Mouse (Mus musculus): ENCODE measurements around the gene Polrmt. TPM values are rescaled to one million over a fixed set of nuclear protein-coding genes. Genes with fewer than 3 reads are reported as not detected.

Gene Polrmt
- total and polyA plus RNA-seq, 2 experiments = 7.7 to 42.4 TPM

DNA sequence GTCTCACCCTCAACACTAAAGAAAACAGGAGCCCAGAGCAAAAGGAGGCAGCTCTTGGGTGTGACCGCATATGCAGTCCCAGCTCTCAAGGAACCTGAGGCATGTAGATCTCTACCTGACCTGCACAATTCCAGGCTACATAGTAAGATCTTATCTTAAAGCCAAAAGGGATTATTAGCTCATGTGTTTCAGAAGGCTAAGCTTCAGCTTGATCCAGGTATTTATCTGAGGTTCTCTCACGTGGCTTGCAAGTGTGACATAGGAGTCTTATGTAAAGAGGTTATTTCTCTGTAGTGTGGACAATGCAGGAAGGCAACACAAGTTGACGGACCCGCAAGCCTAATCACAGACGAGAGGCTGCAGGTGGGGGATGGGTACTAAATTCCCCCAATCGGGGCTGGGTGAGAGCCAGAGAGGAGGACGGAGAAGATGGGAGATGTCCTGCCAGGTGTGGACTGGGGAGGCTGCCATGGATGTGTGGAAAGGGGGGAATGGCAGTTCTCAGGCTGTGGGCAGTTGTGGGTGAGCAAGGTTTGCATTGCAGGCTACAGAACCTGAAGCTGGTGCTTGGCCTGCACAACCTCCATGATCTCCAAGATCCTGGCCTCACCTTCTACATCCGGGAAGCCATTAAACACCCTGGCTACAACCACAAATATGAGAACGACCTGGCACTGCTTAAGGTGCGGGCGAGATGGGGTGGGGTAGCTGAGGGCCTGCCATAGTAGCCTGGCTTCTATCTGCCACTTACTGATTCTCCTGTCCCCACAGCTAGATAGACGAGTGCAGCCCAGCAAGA, 52.6 kb downstream of the Polrmt start:
- no peak for TF ChIP-seq CTCF (IDR thresholded peaks at IDR 0.05; ENCODE audit: low read depth, low read length)
- TF ChIP-seq POLR2A (IDR thresholded peaks at IDR 0.05; ENCODE audit: extremely low read depth, insufficient read depth, low read length) = no peak
- Histone ChIP-seq H3K27ac (replicated peaks; ENCODE audit: insufficient read depth, low read depth, low read length) (no peak overlapping the region), H3K4me3 (ENCODE audit: insufficient read depth, low read depth, low read length) (no peak overlapping the region), H3K9ac (ENCODE audit: low read depth, low read length) (no peak overlapping the region), H3K4me1 (ENCODE audit: control insufficient read depth, insufficient read depth, low read length) (peaks cover 9% of the 10 kb centered on the region), H3K36me3 (ENCODE audit: control insufficient read depth, insufficient read depth, low read length) (no peaks in the 10 kb centered on the region; the same call in 1 of the 2 replicates), H3K27me3 (ENCODE audit: control insufficient read depth, insufficient read depth, low read length) (no peaks in the 10 kb centered on the region), H3K79me2 (ENCODE audit: control insufficient read depth, insufficient read depth, low read length) (no peaks in the 10 kb centered on the region)
- DNase-seq (ENCODE audit: extremely low read depth, low read depth, low spot score) = no peak
- WGBS = 84% methylated on average over 12 of the region's 12 CpGs

GRCm38 (mm10) chr10:79691986-79692548, 54.3 kb downstream of the Polrmt start:
- Histone ChIP-seq H3K4me3 (ENCODE audit: insufficient read depth, low read depth, low read length) (no peak overlapping the region), H3K9ac (ENCODE audit: low read depth, low read length) (no peak overlapping the region), H3K27me3 (ENCODE audit: control insufficient read depth, insufficient read depth, low read length) (no peaks in the 10 kb centered on the region), H3K4me1 (ENCODE audit: control insufficient read depth, insufficient read depth, low read length) (peaks cover 9% of the 10 kb centered on the region), H3K79me2 (ENCODE audit: control insufficient read depth, insufficient read depth, low read length) (no peaks in the 10 kb centered on the region), H3K27ac (replicated peaks; ENCODE audit: insufficient read depth, low read depth, low read length) (no peak overlapping the region), H3K36me3 (ENCODE audit: control insufficient read depth, insufficient read depth, low read length) (peaks cover 2% of the 10 kb centered on the region; the same call in 1 of the 2 replicates)
- 98% methylated on average over 2 of the region's 2 CpGs for WGBS
- TF ChIP-seq CTCF (IDR thresholded peaks at IDR 0.05; ENCODE audit: low read depth, low read length) = no peak
- no peak for TF ChIP-seq POLR2A (IDR thresholded peaks at IDR 0.05; ENCODE audit: extremely low read depth, insufficient read depth, low read length)
- no peak for DNase-seq (ENCODE audit: extremely low read depth, low read depth, low spot score)

DNA sequence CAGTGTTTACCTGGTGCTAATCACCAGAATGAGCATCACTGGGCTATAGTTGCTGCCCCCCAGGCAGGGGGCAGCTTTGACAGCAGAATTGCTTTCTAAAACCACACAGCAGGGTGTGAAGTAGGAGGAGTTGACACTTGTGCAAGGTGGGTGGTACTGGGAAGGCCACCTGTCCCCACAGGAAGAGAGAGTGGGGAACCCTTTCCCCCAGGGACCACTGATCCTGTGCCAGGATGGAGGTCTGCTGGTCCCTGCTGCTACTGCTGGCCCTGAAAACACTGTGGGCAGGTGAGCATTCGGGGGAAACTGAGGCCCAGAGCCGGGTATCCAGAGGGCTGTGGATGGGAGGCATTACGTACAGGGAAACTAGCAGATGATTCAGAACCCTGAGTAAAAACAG, 57.2 kb downstream of the Polrmt start:
- TF ChIP-seq CTCF (IDR thresholded peaks at IDR 0.05; ENCODE audit: low read depth, low read length) (no peak), POLR2A (IDR thresholded peaks at IDR 0.05; ENCODE audit: extremely low read depth, insufficient read depth, low read length) (no peak)
- Histone ChIP-seq H3K9ac (ENCODE audit: low read depth, low read length) (no peak overlapping the region), H3K4me1 (ENCODE audit: control insufficient read depth, insufficient read depth, low read length) (peaks cover 5% of the 10 kb centered on the region; the same call in 1 of the 2 replicates), H3K27me3 (ENCODE audit: control insufficient read depth, insufficient read depth, low read length) (no peaks in the 10 kb centered on the region), H3K79me2 (ENCODE audit: control insufficient read depth, insufficient read depth, low read length) (peaks cover 8% of the 10 kb centered on the region; the same call in 1 of the 2 replicates), H3K4me3 (ENCODE audit: insufficient read depth, low read depth, low read length) (no peak overlapping the region), H3K36me3 (ENCODE audit: control insufficient read depth, insufficient read depth, low read length) (peaks cover 18% of the 10 kb centered on the region), H3K27ac (replicated peaks; ENCODE audit: insufficient read depth, low read depth, low read length) (no peak overlapping the region)
- 94% methylated on average over 3 of the region's 3 CpGs for WGBS
- DNase-seq (ENCODE audit: extremely low read depth, low read depth, low spot score) = no peak

GRCm38 (mm10) chr10:79688720-79689119, 57.7 kb downstream of the Polrmt start, which contains the start of gene Gzmm:
TSS of gene Gzmm (plus strand) at chr10:79689020.
- no peaks in the 10 kb centered on the region for H3K27me3 ChIP-seq (ENCODE audit: control insufficient read depth, insufficient read depth, low read length)
- peaks cover 8% of the 10 kb centered on the region; the same call in 1 of the 2 replicates for H3K79me2 ChIP-seq (ENCODE audit: control insufficient read depth, insufficient read depth, low read length)
- H3K9ac ChIP-seq (ENCODE audit: low read depth, low read length) = no peak within 1 kb of the TSS
- H3K4me3 ChIP-seq (ENCODE audit: insufficient read depth, low read depth, low read length) = no peak within 1 kb of the TSS
- peaks cover 18% of the 10 kb centered on the region for H3K36me3 ChIP-seq (ENCODE audit: control insufficient read depth, insufficient read depth, low read length)
- no peak within 1 kb of the TSS for H3K27ac ChIP-seq (replicated peaks; ENCODE audit: insufficient read depth, low read depth, low read length)
- WGBS = 82% methylated on average over 4 of the region's 4 CpGs
- no peak for TF ChIP-seq CTCF (IDR thresholded peaks at IDR 0.05; ENCODE audit: low read depth, low read length)
- no peak for TF ChIP-seq POLR2A (IDR thresholded peaks at IDR 0.05; ENCODE audit: extremely low read depth, insufficient read depth, low read length)
- H3K4me1 ChIP-seq (ENCODE audit: control insufficient read depth, insufficient read depth, low read length) = peaks cover 9% of the 10 kb centered on the region
- DNase-seq (ENCODE audit: extremely low read depth, low read depth, low spot score) = no peak

GRCm38 (mm10) chr10:79687513-79687912, 58.9 kb downstream of the Polrmt start:
- H3K79me2 ChIP-seq (ENCODE audit: control insufficient read depth, insufficient read depth, low read length) = peaks cover 18% of the 10 kb centered on the region; the same call in 1 of the 2 replicates
- no peak overlapping the region for H3K4me3 ChIP-seq (ENCODE audit: insufficient read depth, low read depth, low read length)
- no peaks in the 10 kb centered on the region for H3K27me3 ChIP-seq (ENCODE audit: control insufficient read depth, insufficient read depth, low read length)
- no peak overlapping the region for H3K9ac ChIP-seq (ENCODE audit: low read depth, low read length)
- H3K27ac ChIP-seq (replicated peaks; ENCODE audit: insufficient read depth, low read depth, low read length) = no peak overlapping the region
- TF ChIP-seq POLR2A (IDR thresholded peaks at IDR 0.05; ENCODE audit: extremely low read depth, insufficient read depth, low read length) = no peak
- no peak for TF ChIP-seq CTCF (IDR thresholded peaks at IDR 0.05; ENCODE audit: low read depth, low read length)
- 96% methylated on average over 6 of the region's 6 CpGs for WGBS
- no peak for DNase-seq (ENCODE audit: extremely low read depth, low read depth, low spot score)
- peaks cover 16% of the 10 kb centered on the region for H3K4me1 ChIP-seq (ENCODE audit: control insufficient read depth, insufficient read depth, low read length)
- peaks cover 18% of the 10 kb centered on the region for H3K36me3 ChIP-seq (ENCODE audit: control insufficient read depth, insufficient read depth, low read length)
